Mouse (Mus musculus) left cerebral cortex, adult 11 months (tissue): ENCODE measurements around the gene Bmp8a.
"Not testable (repeated sequence)": the region's sequence is repeated elsewhere in the genome, so short reads cannot be mapped to it uniquely, and the experiment has no call there.

Experiments used
- DNase-seq: peaks from one replicate; pipeline ENCODE4 v3.0.0; 2022; ENCODE audit warnings: low spot score

Bmp8a gene

GRCm38 (mm10) chr4:123286790-123287189, 56.3 kb downstream of the Bmp8a start:
- DNase-seq, result no peak

DNA sequence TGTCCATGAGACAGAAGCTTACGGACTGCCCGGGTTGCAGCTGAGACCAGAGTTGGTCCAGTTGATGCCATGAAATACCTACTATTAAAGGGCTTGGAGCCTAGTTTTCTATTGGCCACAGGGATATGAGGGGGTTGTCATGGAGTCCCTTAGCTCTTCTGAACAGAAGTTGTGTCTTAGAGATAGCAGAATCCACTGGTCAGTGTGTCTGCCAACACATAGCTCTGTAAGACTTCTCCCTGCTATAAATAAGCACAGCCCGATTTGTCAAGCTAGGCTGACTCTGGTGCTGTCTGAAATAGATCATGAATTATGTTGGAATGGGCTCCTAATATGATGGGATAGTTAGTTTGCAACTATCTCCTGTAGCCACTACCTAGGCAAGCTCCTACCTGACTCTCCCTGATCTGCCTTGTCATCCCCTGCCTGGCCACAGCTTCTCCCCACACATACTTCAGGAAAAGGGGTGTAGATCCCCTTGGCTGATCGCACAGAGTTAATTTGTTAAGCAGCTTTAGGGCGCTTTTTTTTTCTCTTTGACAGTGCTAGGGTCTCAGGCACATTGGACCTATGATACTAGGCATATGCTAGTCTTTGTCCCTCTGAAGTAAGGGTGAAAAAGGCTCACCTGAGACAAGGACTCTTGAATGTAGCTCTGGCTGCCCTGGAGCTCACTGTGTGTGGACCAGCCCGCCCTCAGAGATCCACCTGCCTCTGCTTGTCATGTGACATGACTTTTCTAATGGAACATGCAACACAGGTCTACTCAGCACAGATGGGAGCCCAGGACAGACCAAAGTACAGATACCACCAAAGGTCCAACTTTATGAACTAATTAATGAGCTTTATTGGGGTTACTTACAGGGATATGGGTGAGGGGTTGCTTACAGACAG, 58.1 kb downstream of the Bmp8a start:
- no peak for DNase-seq

GRCm38 (mm10) chr4:123283675-123284064, 59.4 kb downstream of the Bmp8a start:
- DNase-seq, result not testable (repeated sequence)

DNA sequence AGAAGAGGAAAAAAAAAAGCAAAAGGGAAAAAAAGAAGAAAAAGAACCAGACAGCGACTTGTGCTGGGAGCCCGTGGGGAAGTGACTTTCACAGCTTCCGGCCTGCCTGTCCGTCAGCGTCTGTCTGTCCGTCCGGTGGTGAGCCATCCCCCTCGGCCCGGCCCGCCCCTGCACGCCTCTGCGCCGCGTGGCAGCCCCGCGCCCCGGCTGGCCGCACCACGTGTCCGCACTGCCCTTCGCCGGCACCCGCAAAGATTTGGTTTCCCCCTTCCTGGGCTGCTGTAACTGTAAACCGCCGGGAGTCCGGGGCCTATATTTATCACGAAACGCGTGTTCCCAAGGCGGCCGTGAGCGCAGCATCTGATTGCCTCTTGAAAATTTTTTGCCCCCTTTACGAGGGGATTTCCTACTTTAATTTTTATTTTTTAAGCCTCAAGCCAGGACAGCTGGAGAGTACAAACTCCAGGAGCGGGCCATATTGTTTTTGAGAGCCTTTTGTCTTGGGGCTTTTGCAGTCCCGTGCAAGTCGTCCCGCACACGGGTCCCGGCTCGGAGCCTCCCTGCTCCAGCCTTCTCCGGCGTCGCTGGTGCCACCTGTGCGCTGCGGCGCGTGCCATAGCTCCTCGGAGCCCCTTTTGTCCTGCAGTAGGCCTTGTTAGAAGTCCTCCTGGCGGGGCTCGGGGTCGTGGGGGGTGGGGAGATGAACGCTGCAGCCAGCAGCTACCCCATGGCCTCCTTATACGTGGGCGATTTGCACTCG, 60.0 kb downstream of the Bmp8a start:
- not testable (repeated sequence) for DNase-seq

GRCm38 (mm10) chr4:123282500-123282899, 60.6 kb downstream of the Bmp8a start:
- DNase-seq, result peak; percentile 71

DNA sequence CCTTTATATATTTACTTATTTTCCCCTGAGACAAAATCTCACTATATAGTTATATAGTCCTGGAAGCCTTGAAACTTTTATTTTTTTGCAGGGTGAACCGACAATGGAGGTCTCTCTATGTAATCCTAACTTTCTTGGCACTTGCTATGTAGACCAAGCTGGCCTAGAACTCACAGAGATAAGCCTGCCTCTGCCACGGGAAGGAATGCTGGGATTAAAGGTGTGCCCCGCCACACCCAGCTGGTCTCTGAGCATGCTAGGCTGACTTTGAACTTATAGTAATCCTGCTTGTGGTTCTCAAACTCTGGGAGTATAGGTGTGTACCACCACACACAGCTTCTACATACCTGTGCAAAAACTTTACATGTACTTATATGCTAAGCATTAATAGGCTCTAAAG, 62.9 kb downstream of the Bmp8a start:
- no peak for DNase-seq

- DNase-seq, result no peak
Measured at GRCm38 (mm10) chr4:123271063-123271462, 72.0 kb downstream of the Bmp8a start.
